Mouse (Mus musculus): ENCODE measurements around the gene Ogt. TPM values are rescaled to one million over a fixed set of nuclear protein-coding genes. Genes with fewer than 3 reads are reported as not detected.

Ogt gene
- polyA plus RNA-seq (2012; rRNA removed) = 11.1 and 19.8 TPM in 2 replicates

- TF ChIP-seq POLR2A (IDR thresholded peaks at IDR 0.05; ENCODE audit: low read depth, low read length) (peak; percentile 55; the same call in 1 of the 2 replicates), CTCF (IDR thresholded peaks at IDR 0.05; ENCODE audit: extremely low read depth, insufficient read length, insufficient replicate concordance, low read depth, low read length) (no peak)
Observed at GRCm38 (mm10) chrX:101639741-101640166, at the start of gene Ogt. Gene Ogt (plus strand): TSS chrX:101640060.

GRCm38 (mm10) chrX:101616183-101616582 is 23.7 kb upstream of the Ogt start:
- no peaks in the 10 kb centered on the region for H3K36me3 ChIP-seq (ENCODE audit: control insufficient read depth, insufficient read depth, low read length)
- no peaks in the 10 kb centered on the region for H3K4me1 ChIP-seq (ENCODE audit: control insufficient read depth, insufficient read depth, insufficient read length, low read length)
- TF ChIP-seq CTCF (IDR thresholded peaks at IDR 0.05; ENCODE audit: extremely low read depth, insufficient read length, insufficient replicate concordance, low read depth, low read length) (no peak), POLR2A (IDR thresholded peaks at IDR 0.05; ENCODE audit: low read depth, low read length) (no peak)
- 89% methylated on average over 3 of the region's 3 CpGs for WGBS
- no peak overlapping the region for H3K4me3 ChIP-seq (ENCODE audit: low read depth, low read length)
- no peaks in the 10 kb centered on the region for H3K27me3 ChIP-seq (ENCODE audit: control insufficient read depth, insufficient read depth, low read length)
- no peak overlapping the region for H3K27ac ChIP-seq (ENCODE audit: insufficient read depth, low read depth, low read length)

More at GRCm38 (mm10) chrX:101639741-101640166, at the start of gene Ogt:
- H3K27me3 ChIP-seq (ENCODE audit: control insufficient read depth, insufficient read depth, low read length) = no peaks in the 10 kb centered on the region
- 0 out of 2 replicates have a peak, but pooled peaks cover 2% of the 10 kb centered on the region for H3K4me1 ChIP-seq (ENCODE audit: control insufficient read depth, insufficient read depth, insufficient read length, low read length)
- H3K27ac ChIP-seq (ENCODE audit: insufficient read depth, low read depth, low read length) = peak within 1 kb of the TSS; percentile 96
- WGBS = 11% methylated on average over 24 of the region's 24 CpGs
- peak within 1 kb of the TSS; percentile 97 for H3K4me3 ChIP-seq (ENCODE audit: low read depth, low read length)
- H3K36me3 ChIP-seq (ENCODE audit: control insufficient read depth, insufficient read depth, low read length) = peaks cover 9% of the 10 kb centered on the region

GRCm38 (mm10) chrX:101617889-101618288 is 22.0 kb upstream of the Ogt start:
- TF ChIP-seq CTCF (IDR thresholded peaks at IDR 0.05; ENCODE audit: extremely low read depth, insufficient read length, insufficient replicate concordance, low read depth, low read length) = no peak
- no peak for TF ChIP-seq POLR2A (IDR thresholded peaks at IDR 0.05; ENCODE audit: low read depth, low read length)
- Histone ChIP-seq H3K4me1 (ENCODE audit: control insufficient read depth, insufficient read depth, insufficient read length, low read length) (no peaks in the 10 kb centered on the region), H3K36me3 (ENCODE audit: control insufficient read depth, insufficient read depth, low read length) (no peaks in the 10 kb centered on the region), H3K4me3 (ENCODE audit: low read depth, low read length) (no peak overlapping the region), H3K27ac (ENCODE audit: insufficient read depth, low read depth, low read length) (no peak overlapping the region), H3K27me3 (ENCODE audit: control insufficient read depth, insufficient read depth, low read length) (no peaks in the 10 kb centered on the region)
- WGBS = 38% methylated on average over 10 of the region's 10 CpGs

DNA sequence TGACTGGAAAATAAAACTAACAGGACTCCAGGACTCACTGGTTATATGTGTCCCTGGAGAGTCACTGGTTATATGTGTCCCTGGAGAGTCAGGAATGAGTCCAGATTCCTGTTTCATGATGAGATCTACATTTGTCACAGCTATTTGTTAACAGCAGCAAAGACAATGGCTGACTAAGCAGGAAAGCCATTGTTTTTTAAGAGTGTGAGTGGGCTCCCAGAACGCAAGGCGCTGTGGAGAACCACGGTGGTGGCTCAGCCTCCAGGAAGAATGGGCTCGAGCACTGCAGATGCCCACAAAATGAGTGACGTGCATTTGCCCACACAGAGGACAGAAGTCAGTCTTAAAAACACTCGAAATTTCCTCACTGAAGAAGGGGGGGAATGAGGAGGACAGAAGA is 19.5 kb upstream of the Ogt start:
- Histone ChIP-seq H3K36me3 (ENCODE audit: control insufficient read depth, insufficient read depth, low read length) (no peaks in the 10 kb centered on the region), H3K27me3 (ENCODE audit: control insufficient read depth, insufficient read depth, low read length) (no peaks in the 10 kb centered on the region), H3K4me3 (ENCODE audit: low read depth, low read length) (no peak overlapping the region), H3K4me1 (ENCODE audit: control insufficient read depth, insufficient read depth, insufficient read length, low read length) (no peaks in the 10 kb centered on the region), H3K27ac (ENCODE audit: insufficient read depth, low read depth, low read length) (no peak overlapping the region)
- WGBS = 71% methylated on average over 6 of the region's 6 CpGs
- TF ChIP-seq POLR2A (IDR thresholded peaks at IDR 0.05; ENCODE audit: low read depth, low read length) (no peak), CTCF (IDR thresholded peaks at IDR 0.05; ENCODE audit: extremely low read depth, insufficient read length, insufficient replicate concordance, low read depth, low read length) (no peak)

GRCm38 (mm10) chrX:101622539-101622938 is 17.3 kb upstream of the Ogt start:
- H3K36me3 ChIP-seq (ENCODE audit: control insufficient read depth, insufficient read depth, low read length) = no peaks in the 10 kb centered on the region
- no peaks in the 10 kb centered on the region for H3K27me3 ChIP-seq (ENCODE audit: control insufficient read depth, insufficient read depth, low read length)
- no peak overlapping the region for H3K27ac ChIP-seq (ENCODE audit: insufficient read depth, low read depth, low read length)
- H3K4me1 ChIP-seq (ENCODE audit: control insufficient read depth, insufficient read depth, insufficient read length, low read length) = no peaks in the 10 kb centered on the region
- TF ChIP-seq POLR2A (IDR thresholded peaks at IDR 0.05; ENCODE audit: low read depth, low read length) (no peak), CTCF (IDR thresholded peaks at IDR 0.05; ENCODE audit: extremely low read depth, insufficient read length, insufficient replicate concordance, low read depth, low read length) (no peak)
- 31% methylated on average over 3 of the region's 3 CpGs for WGBS
- H3K4me3 ChIP-seq (ENCODE audit: low read depth, low read length) = no peak overlapping the region

- H3K27ac ChIP-seq (ENCODE audit: insufficient read depth, low read depth, low read length) = peak overlapping the region; percentile 65
- no peak for TF ChIP-seq POLR2A (IDR thresholded peaks at IDR 0.05; ENCODE audit: low read depth, low read length)
- TF ChIP-seq CTCF (IDR thresholded peaks at IDR 0.05; ENCODE audit: extremely low read depth, insufficient read length, insufficient replicate concordance, low read depth, low read length) = no peak
- no peaks in the 10 kb centered on the region for H3K27me3 ChIP-seq (ENCODE audit: control insufficient read depth, insufficient read depth, low read length)
- no peak overlapping the region for H3K4me3 ChIP-seq (ENCODE audit: low read depth, low read length)
- H3K4me1 ChIP-seq (ENCODE audit: control insufficient read depth, insufficient read depth, insufficient read length, low read length) = 0 out of 2 replicates have a peak, but pooled peaks cover 2% of the 10 kb centered on the region
- WGBS = 31% methylated on average over 9 of the region's 9 CpGs
- H3K36me3 ChIP-seq (ENCODE audit: control insufficient read depth, insufficient read depth, low read length) = no peaks in the 10 kb centered on the region
Observed at GRCm38 (mm10) chrX:101636821-101637525, 2.9 kb upstream of the Ogt start.

DNA sequence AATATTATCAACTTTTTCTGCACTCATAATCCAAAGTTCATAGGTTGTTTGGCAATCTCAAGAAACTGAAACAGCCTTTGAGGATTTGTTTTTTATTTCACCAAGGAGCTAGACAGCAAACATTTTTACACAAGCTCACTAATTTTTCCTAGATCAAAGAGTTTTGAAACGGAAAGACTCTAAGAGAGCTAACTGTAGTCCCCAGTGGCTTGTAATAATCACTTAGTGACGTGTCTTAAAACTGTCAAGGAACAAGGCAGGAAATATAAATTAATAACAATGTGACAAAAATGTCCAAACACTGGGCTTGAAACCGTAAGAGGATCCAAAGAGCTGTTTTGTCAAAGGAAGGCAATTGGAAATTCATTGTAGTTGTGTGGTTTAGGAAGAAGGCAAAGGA is 1.0 kb upstream of the Ogt start:
- H3K36me3 ChIP-seq (ENCODE audit: control insufficient read depth, insufficient read depth, low read length) = peaks cover 7% of the 10 kb centered on the region
- 17% methylated on average over 3 of the region's 3 CpGs for WGBS
- H3K4me3 ChIP-seq (ENCODE audit: low read depth, low read length) = no peak overlapping the region
- no peaks in the 10 kb centered on the region for H3K27me3 ChIP-seq (ENCODE audit: control insufficient read depth, insufficient read depth, low read length)
- 0 out of 2 replicates have a peak, but pooled peaks cover 2% of the 10 kb centered on the region for H3K4me1 ChIP-seq (ENCODE audit: control insufficient read depth, insufficient read depth, insufficient read length, low read length)
- H3K27ac ChIP-seq (ENCODE audit: insufficient read depth, low read depth, low read length) = peak overlapping the region; percentile 96
- TF ChIP-seq CTCF (IDR thresholded peaks at IDR 0.05; ENCODE audit: extremely low read depth, insufficient read length, insufficient replicate concordance, low read depth, low read length) (no peak), POLR2A (IDR thresholded peaks at IDR 0.05; ENCODE audit: low read depth, low read length) (no peak)
